Mouse (Mus musculus) ES-E14 (cell line): ENCODE measurements around the gene Rab10. TPM values are rescaled to one million over a fixed set of nuclear protein-coding genes. Genes with fewer than 3 reads are reported as not detected.

Experiments used
- DNase-seq: peaks from one replicate; pipeline ENCODE4 v3.0.0-alpha.2; 2013; ENCODE audit warnings: low read depth, low spot score
- H3K27ac ChIP-seq: 2 replicates; pipeline ENCODE4 v1.5.1; 2012; ENCODE audit warnings: low read depth, mild to moderate bottlenecking, low read length, moderate library complexity, mixed read lengths; ENCODE audit not compliant: poor library complexity, insufficient read depth, severe bottlenecking
- H3K36me3 ChIP-seq: 2 replicates; pipeline ENCODE4 v1.6.1; 2012; ENCODE audit warnings: mild to moderate bottlenecking, low read length, moderate library complexity, mixed read lengths; ENCODE audit not compliant: control insufficient read depth, poor library complexity, insufficient read depth, severe bottlenecking
- H3K4me1 ChIP-seq, 2 experiments: fragments of 150-350 bp in 1 of 2; sonication (generic) in 1 of 2; 2 replicates each; pipeline ENCODE4 v1.6.1; 2012; ENCODE audit warnings: low read length in 2 of 2, mild to moderate bottlenecking in 1 of 2, mixed read lengths in 1 of 2; ENCODE audit not compliant: control insufficient read depth in 2 of 2, insufficient read depth in 2 of 2, poor library complexity in 1 of 2
- H3K4me3 ChIP-seq, 2 experiments: fragments of 150-350 bp in 1 of 2; sonication (generic) in 1 of 2; 2 replicates each; pipeline ENCODE4 v1.5.1; 2012; ENCODE audit warnings: low read length in 2 of 2, low read depth in 1 of 2, mild to moderate bottlenecking in 1 of 2, mixed read lengths in 1 of 2; ENCODE audit not compliant: insufficient read depth in 1 of 2, poor library complexity in 1 of 2, severe bottlenecking in 1 of 2
- H3K9ac ChIP-seq: 2 replicates; pipeline ENCODE4 v1.6.1; 2012; ENCODE audit warnings: low read depth, mild to moderate bottlenecking, low read length, mixed read lengths; ENCODE audit not compliant: poor library complexity, insufficient read depth, severe bottlenecking
- H3K9me3 ChIP-seq: fragments of 150-350 bp; sonication (generic); 2 replicates; pipeline ENCODE4 v1.6.1; 2012; ENCODE audit warnings: low read depth, mild to moderate bottlenecking, low read length; ENCODE audit not compliant: control insufficient read depth, insufficient read depth
- CHD2 ChIP-seq: IDR thresholded peaks from 2 replicates; pipeline ENCODE4 v1.6.1; 2014; ENCODE audit warnings: mild to moderate bottlenecking, low read depth, low read length, inconsistent platforms
- HCFC1 ChIP-seq: IDR thresholded peaks from 2 replicates; pipeline ENCODE4 v1.6.1; 2012; ENCODE audit warnings: low read length, inconsistent platforms, borderline replicate concordance; ENCODE audit not compliant: insufficient read depth
- MAFK ChIP-seq: IDR thresholded peaks from 2 replicates; pipeline ENCODE4 v1.6.1; 2014; ENCODE audit warnings: mild to moderate bottlenecking, low read depth, low read length, inconsistent platforms; ENCODE audit not compliant: insufficient read depth
- ZC3H11A ChIP-seq: IDR thresholded peaks from 2 replicates; pipeline ENCODE4 v1.6.1; 2012; ENCODE audit warnings: low read depth, mild to moderate bottlenecking, inconsistent platforms, low read length, borderline replicate concordance
- ZNF384 ChIP-seq: IDR thresholded peaks from 2 replicates; pipeline ENCODE4 v1.6.1; 2012; ENCODE audit warnings: low read depth, low read length, inconsistent platforms
- in situ Hi-C, 2 experiments: fragments of 600-800 bp; cut with MboI; formaldehyde crosslinking; loops; one replicate each; pipeline ENCODE4 v1.15.1; 2025; ENCODE audit warnings: low sequenced_read_pairs in 2 of 2, inconsistent platforms in 1 of 2; ENCODE audit not compliant: unreplicated experiment in 2 of 2
- total RNA-seq: library from RNA; depleted of rRNA; stranded (reverse); fragments of 300-350 nt; gene quantifications from 2 replicates; pipeline ENCODE4 v1.2.3, GENCODE M21; 2012

Gene Rab10
- total RNA-seq, 1 experiment: 73.5 TPM

- Histone ChIP-seq H3K4me1 (no peaks in the 10 kb centered on the region), H3K36me3 (no peaks in the 10 kb centered on the region), H3K9ac (no peak overlapping the region), H3K4me3 (no peak overlapping the region), H3K27ac (no peak overlapping the region), H3K9me3 (no peaks in the 10 kb centered on the region)
- TF ChIP-seq ZNF384 (no peak), MAFK (no peak), ZC3H11A (no peak), CHD2 (no peak), HCFC1 (no peak)
- in situ Hi-C loops: no loop called here
- no peak for DNase-seq
These were observed 34.4 kb upstream of the Rab10 start for GRCm38 (mm10) chr12:3344155-3344554.

DNA sequence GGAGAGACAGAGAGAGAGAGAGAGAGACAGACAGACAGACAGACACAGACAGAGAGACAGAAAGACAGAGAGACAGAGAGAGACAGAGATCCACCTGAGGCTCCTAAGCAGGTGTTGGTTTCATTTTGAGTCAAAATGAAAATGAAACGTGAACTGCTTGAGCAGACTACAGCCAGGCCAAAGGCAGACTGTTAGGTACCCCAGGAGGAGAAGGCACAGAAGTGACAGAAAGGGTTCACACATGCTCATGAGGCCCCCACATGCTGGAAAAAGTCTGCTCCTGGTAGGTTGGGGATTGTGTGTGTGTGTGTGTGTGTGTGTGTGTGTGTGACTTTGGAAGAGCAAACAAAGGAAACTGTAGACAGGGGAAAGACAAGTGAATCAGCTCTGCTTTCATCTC is 29.2 kb upstream of the Rab10 start:
- no peak overlapping the region for H3K4me3 ChIP-seq
- no peaks in the 10 kb centered on the region for H3K4me1 ChIP-seq
- TF ChIP-seq HCFC1 (no peak), ZC3H11A (no peak), CHD2 (no peak), ZNF384 (no peak), MAFK (no peak)
- no peak overlapping the region for H3K9ac ChIP-seq
- H3K9me3 ChIP-seq: peaks cover 5% of the 10 kb centered on the region; the same call in 1 of the 2 replicates
- DNase-seq: no peak
- in situ Hi-C loops: no loop called here
- H3K27ac ChIP-seq: no peak overlapping the region
- no peaks in the 10 kb centered on the region for H3K36me3 ChIP-seq

DNA sequence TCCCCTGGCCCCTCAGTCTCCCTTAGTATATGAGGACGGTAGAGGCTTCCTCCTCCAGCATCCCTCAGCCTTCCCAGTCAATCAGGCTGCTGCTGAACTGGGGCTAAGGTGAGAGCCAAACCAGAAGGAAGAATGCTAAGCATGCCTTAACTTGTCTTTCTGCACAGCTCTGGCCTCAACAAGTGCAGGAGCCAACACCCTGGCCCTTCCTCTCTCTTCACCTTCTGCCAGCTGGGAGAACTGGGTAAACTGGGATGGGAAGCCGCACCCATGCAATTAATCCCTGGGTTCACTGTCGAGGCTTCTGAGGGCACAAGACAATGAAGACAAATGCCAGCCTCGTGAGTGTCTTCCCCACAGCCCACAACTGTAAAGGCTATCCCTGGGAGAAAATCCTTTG is 19.9 kb upstream of the Rab10 start:
- Histone ChIP-seq H3K9ac (no peak overlapping the region), H3K36me3 (no peaks in the 10 kb centered on the region), H3K4me3 (no peak overlapping the region), H3K27ac (no peak overlapping the region), H3K4me1 (no peaks in the 10 kb centered on the region), H3K9me3 (peaks cover 2% of the 10 kb centered on the region)
- in situ Hi-C loops: no loop called here
- DNase-seq: no peak
- no peak for TF ChIP-seq CHD2

- H3K4me3 ChIP-seq: no peak overlapping the region
- H3K9me3 ChIP-seq: peaks cover 2% of the 10 kb centered on the region
- no peak for DNase-seq
- in situ Hi-C loops: no loop called here
- H3K9ac ChIP-seq: no peak overlapping the region
- H3K27ac ChIP-seq: no peak overlapping the region
- no peaks in the 10 kb centered on the region for H3K4me1 ChIP-seq
- H3K36me3 ChIP-seq: no peaks in the 10 kb centered on the region
- TF ChIP-seq ZC3H11A: no peak
- no peak for TF ChIP-seq ZNF384
- no peak for TF ChIP-seq CHD2
- TF ChIP-seq HCFC1: no peak
- TF ChIP-seq MAFK: no peak
These were observed 15.5 kb upstream of the Rab10 start for GRCm38 (mm10) chr12:3325232-3325631.

GRCm38 (mm10) chr12:3323241-3323640 is 13.5 kb upstream of the Rab10 start:
- H3K4me3 ChIP-seq: no peak overlapping the region
- no peaks in the 10 kb centered on the region for H3K9me3 ChIP-seq
- in situ Hi-C loops: no loop called here
- H3K4me1 ChIP-seq: no peaks in the 10 kb centered on the region
- no peaks in the 10 kb centered on the region for H3K36me3 ChIP-seq
- H3K27ac ChIP-seq: no peak overlapping the region
- no peak overlapping the region for H3K9ac ChIP-seq
- no peak for DNase-seq
- no peak for TF ChIP-seq MAFK
- no peak for TF ChIP-seq ZNF384
- TF ChIP-seq HCFC1: no peak
- TF ChIP-seq CHD2: no peak
- no peak for TF ChIP-seq ZC3H11A
